Mouse (Mus musculus) hindbrain, embryonic 13.5 days (tissue): Measurements from ENCODE around the gene Gm20388. TPM values are rescaled to one million over a fixed set of nuclear protein-coding genes. Genes with fewer than 3 reads are reported as not detected.

Source experiments
- ATAC-seq: fragments of 200-750 bp; cut with Nextera tagmentation; 2 replicates; pipeline ENCODE4 v1.8.0; 2017; ENCODE audit warnings: moderate TSS enrichment; ENCODE audit not compliant: low FRiP score
- H3K27ac ChIP-seq: fragments of 300-500 bp; sonication (generic); 2 replicates; pipeline ENCODE4 v1.5.1; 2015; ENCODE audit warnings: inconsistent platforms, mild to moderate bottlenecking, moderate library complexity
- H3K27me3 ChIP-seq: fragments of 300-500 bp; sonication (generic); 2 replicates; pipeline ENCODE4 v1.6.1; 2015; ENCODE audit warnings: mild to moderate bottlenecking, inconsistent platforms
- H3K36me3 ChIP-seq: fragments of 300-500 bp; sonication (generic); 2 replicates; pipeline ENCODE4 v1.6.1; 2015; ENCODE audit warnings: mild to moderate bottlenecking, inconsistent platforms
- H3K4me1 ChIP-seq: fragments of 300-500 bp; sonication (generic); replicated peaks from 2 replicates; pipeline ENCODE4 v1.6.1; 2015; ENCODE audit warnings: inconsistent platforms
- H3K4me2 ChIP-seq: fragments of 300-500 bp; sonication (generic); 2 replicates; pipeline ENCODE4 v1.6.1; 2015; ENCODE audit warnings: inconsistent platforms, mild to moderate bottlenecking, moderate library complexity
- H3K4me3 ChIP-seq: fragments of 300-500 bp; sonication (generic); 2 replicates; pipeline ENCODE4 v1.5.1; 2015; ENCODE audit warnings: mild to moderate bottlenecking, inconsistent platforms
- H3K9ac ChIP-seq: fragments of 300-500 bp; sonication (generic); 2 replicates; pipeline ENCODE4 v1.6.1; 2015; ENCODE audit warnings: mild to moderate bottlenecking, inconsistent platforms
- H3K9me3 ChIP-seq: fragments of 300-500 bp; sonication (generic); 2 replicates; pipeline ENCODE4 v1.6.1; 2016; ENCODE audit warnings: inconsistent platforms
- WGBS: fragments of 180-500 bp; shearing (Covaris S2); methylation state at CpG from one replicate; pipeline ENCODE4 v1.1.7; 2015; 5-methylcytosine and 5-hydroxymethylcytosine counted together
- polyA plus RNA-seq: library from polyadenylated mRNA; unstranded; fragments of >200 nt; fragmentation: Nextera tagmentation; extraction: Ambion mirVana; gene quantifications from 2 replicates; pipeline ENCODE4 v1.2.1, GENCODE M21; 2015

Gm20388 gene
- polyA plus RNA-seq, 1 experiment from 2014 or later = 1.9 TPM

DNA sequence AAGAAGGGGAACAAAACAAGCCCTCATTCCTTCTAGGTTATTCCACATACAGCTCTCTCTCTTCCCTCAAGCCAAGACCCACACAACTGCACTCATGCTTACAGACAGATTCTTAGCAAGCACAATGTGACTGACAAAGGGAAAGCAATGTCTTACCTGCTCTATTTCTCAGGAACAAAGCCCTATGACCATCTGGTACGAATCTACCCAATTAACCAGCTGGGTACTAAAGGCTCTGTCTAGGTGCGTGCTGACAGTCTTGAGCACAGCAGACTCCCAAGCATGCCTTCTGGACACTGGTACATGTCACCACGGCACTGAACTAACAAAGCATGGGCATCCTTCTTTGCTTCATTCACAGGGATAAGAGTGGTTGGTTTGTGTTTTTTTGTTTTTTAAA is 3027.5 kb downstream of the Gm20388 start:
- Histone ChIP-seq H3K4me2 (no peak overlapping the region), H3K27ac (peak overlapping the region; percentile 25), H3K4me1 (peaks cover 56% of the 10 kb centered on the region), H3K36me3 (no peaks in the 10 kb centered on the region), H3K27me3 (no peaks in the 10 kb centered on the region), H3K9ac (no peak overlapping the region), H3K9me3 (no peaks in the 10 kb centered on the region), H3K4me3 (no peak overlapping the region)
- WGBS = 59% methylated on average over 3 of the region's 3 CpGs
- ATAC-seq = no peak

GRCm38 (mm10) chr8:122938591-122938990 is 3027.9 kb downstream of the Gm20388 start:
- peak overlapping the region; percentile 25 for H3K27ac ChIP-seq

GRCm38 (mm10) chr8:122942803-122943713 is 3032.4 kb downstream of the Gm20388 start:
- Histone ChIP-seq H3K4me3 (no peak overlapping the region), H3K27me3 (no peaks in the 10 kb centered on the region), H3K36me3 (no peaks in the 10 kb centered on the region), H3K9ac (no peak overlapping the region), H3K4me1 (peaks cover 28% of the 10 kb centered on the region), H3K4me2 (no peak overlapping the region), H3K9me3 (no peaks in the 10 kb centered on the region), H3K27ac (no peak overlapping the region)
- WGBS = 66% methylated on average over 9 of the region's 9 CpGs
- no peak for ATAC-seq

More at GRCm38 (mm10) chr8:122938591-122938990, 3027.9 kb downstream of the Gm20388 start:
- no peaks in the 10 kb centered on the region for H3K36me3 ChIP-seq
- H3K9me3 ChIP-seq = no peaks in the 10 kb centered on the region
- peaks cover 57% of the 10 kb centered on the region for H3K4me1 ChIP-seq
- no peak overlapping the region for H3K4me2 ChIP-seq
- no peak overlapping the region for H3K4me3 ChIP-seq
- no peak for ATAC-seq
- no peaks in the 10 kb centered on the region for H3K27me3 ChIP-seq
- H3K9ac ChIP-seq = no peak overlapping the region
- WGBS = 51% methylated on average over 4 of the region's 4 CpGs

DNA sequence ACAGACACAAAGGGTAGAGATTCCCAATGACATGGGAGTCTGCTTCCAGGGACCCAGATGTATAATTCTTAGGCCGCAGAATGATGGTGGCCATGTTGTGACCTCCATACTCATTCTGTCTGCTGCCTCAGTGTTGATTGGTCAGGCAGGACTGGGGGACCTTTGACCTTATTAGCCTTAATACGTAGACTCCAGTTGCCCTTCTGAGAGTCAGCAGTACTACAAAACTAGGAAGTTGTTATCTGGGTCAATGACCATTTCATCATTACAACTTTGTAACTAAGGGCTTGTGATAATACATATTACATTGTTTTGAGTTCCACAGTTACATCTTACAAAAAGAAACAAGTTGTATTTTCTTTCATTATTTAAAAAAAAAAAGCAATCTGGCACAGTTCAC is 3035.1 kb downstream of the Gm20388 start:
- Histone ChIP-seq H3K4me2 (no peak overlapping the region), H3K4me1 (peaks cover 32% of the 10 kb centered on the region), H3K36me3 (no peaks in the 10 kb centered on the region), H3K9ac (no peak overlapping the region), H3K27me3 (no peaks in the 10 kb centered on the region), H3K27ac (no peak overlapping the region), H3K4me3 (no peak overlapping the region), H3K9me3 (no peaks in the 10 kb centered on the region)
- WGBS = 77% methylated on average over 2 of the region's 2 CpGs
- ATAC-seq = no peak

GRCm38 (mm10) chr8:122949701-122950100 is 3039.1 kb downstream of the Gm20388 start:
- Histone ChIP-seq H3K27me3 (no peaks in the 10 kb centered on the region), H3K4me2 (no peak overlapping the region), H3K4me1 (peaks cover 29% of the 10 kb centered on the region), H3K9me3 (no peaks in the 10 kb centered on the region), H3K9ac (no peak overlapping the region), H3K4me3 (no peak overlapping the region), H3K36me3 (no peaks in the 10 kb centered on the region), H3K27ac (peak overlapping the region; percentile 40; the same call in 1 of the 2 replicates)
- ATAC-seq = no peak
- 86% methylated on average over 5 of the region's 5 CpGs for WGBS

GRCm38 (mm10) chr8:122951456-122951855 is 3040.8 kb downstream of the Gm20388 start:
- Histone ChIP-seq H3K4me1 (peaks cover 34% of the 10 kb centered on the region), H3K27me3 (no peaks in the 10 kb centered on the region), H3K4me3 (no peak overlapping the region), H3K9me3 (no peaks in the 10 kb centered on the region), H3K27ac (no peak overlapping the region), H3K36me3 (no peaks in the 10 kb centered on the region), H3K4me2 (no peak overlapping the region), H3K9ac (no peak overlapping the region)
- ATAC-seq = no peak
- WGBS = 90% methylated on average over 5 of the region's 5 CpGs

- Histone ChIP-seq H3K4me2 (no peak overlapping the region), H3K27me3 (no peaks in the 10 kb centered on the region), H3K9ac (no peak overlapping the region), H3K4me3 (no peak overlapping the region), H3K9me3 (no peaks in the 10 kb centered on the region), H3K27ac (no peak overlapping the region), H3K36me3 (no peaks in the 10 kb centered on the region), H3K4me1 (peaks cover 38% of the 10 kb centered on the region)
- WGBS = 91% methylated on average over 6 of the region's 6 CpGs
- no peak for ATAC-seq
These were observed 3042.4 kb downstream of the Gm20388 start for GRCm38 (mm10) chr8:122953028-122953427.

DNA sequence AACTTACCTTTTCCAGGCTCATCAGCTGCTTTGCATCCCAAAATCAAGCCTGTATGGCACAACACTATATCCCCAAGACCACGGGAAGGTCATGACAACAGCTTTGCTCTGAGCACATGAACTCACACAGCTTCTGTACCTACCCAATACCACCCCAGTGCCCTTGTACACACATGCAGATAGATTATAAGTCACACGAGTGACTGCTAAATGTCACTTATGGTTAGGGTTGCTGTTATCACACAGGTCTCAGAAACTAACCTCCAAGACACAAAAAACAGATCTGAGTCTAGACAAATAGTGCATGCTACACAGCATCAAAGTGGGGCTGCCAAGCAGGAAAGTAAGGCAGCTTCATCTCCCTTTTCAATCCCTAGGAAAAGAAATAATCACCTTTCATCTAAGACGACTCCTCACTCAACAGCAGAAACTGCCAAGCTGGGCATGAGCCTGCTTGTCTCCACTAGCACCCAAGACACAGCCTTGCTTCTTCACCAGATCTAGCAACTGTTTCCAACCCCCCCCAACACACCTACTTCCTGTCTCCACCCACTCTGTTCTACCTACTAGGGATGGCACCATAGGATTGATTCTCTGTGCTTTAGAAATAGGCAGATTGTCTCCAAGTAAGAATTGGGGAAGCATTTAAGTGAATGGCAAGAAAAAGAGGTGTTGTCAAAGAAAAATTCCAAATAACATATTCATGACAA is 3043.6 kb downstream of the Gm20388 start:
- Histone ChIP-seq H3K9ac (no peak overlapping the region), H3K4me2 (no peak overlapping the region), H3K4me1 (peaks cover 34% of the 10 kb centered on the region), H3K4me3 (no peak overlapping the region), H3K27me3 (no peaks in the 10 kb centered on the region), H3K36me3 (no peaks in the 10 kb centered on the region), H3K9me3 (no peaks in the 10 kb centered on the region), H3K27ac (no peak overlapping the region)
- ATAC-seq = no peak
- 86% methylated on average over 3 of the region's 3 CpGs for WGBS

GRCm38 (mm10) chr8:122955195-122955594 is 3044.6 kb downstream of the Gm20388 start:
- Histone ChIP-seq H3K4me3 (no peak overlapping the region), H3K4me1 (peaks cover 24% of the 10 kb centered on the region), H3K4me2 (no peak overlapping the region), H3K9me3 (no peaks in the 10 kb centered on the region), H3K27me3 (no peaks in the 10 kb centered on the region), H3K27ac (no peak overlapping the region), H3K9ac (no peak overlapping the region), H3K36me3 (no peaks in the 10 kb centered on the region)
- no peak for ATAC-seq

- 93% methylated on average over 3 of the region's 3 CpGs for WGBS
- no peak overlapping the region for H3K4me2 ChIP-seq
These were observed 3045.4 kb downstream of the Gm20388 start for GRCm38 (mm10) chr8:122955997-122956396.

GRCm38 (mm10) chr8:122960323-122960722 is 3049.7 kb downstream of the Gm20388 start:
- no peak overlapping the region for H3K9ac ChIP-seq
- H3K4me2 ChIP-seq = no peak overlapping the region
- H3K4me3 ChIP-seq = no peak overlapping the region
- 86% methylated on average over 5 of the region's 5 CpGs for WGBS
- H3K27me3 ChIP-seq = no peaks in the 10 kb centered on the region
- peaks cover 28% of the 10 kb centered on the region for H3K4me1 ChIP-seq
- ATAC-seq = no peak
- H3K9me3 ChIP-seq = no peaks in the 10 kb centered on the region
- H3K27ac ChIP-seq = no peak overlapping the region
- no peaks in the 10 kb centered on the region for H3K36me3 ChIP-seq

More at GRCm38 (mm10) chr8:122955997-122956396, 3045.4 kb downstream of the Gm20388 start:
- Histone ChIP-seq H3K9ac (no peak overlapping the region), H3K4me1 (peaks cover 26% of the 10 kb centered on the region), H3K9me3 (no peaks in the 10 kb centered on the region), H3K4me3 (no peak overlapping the region), H3K36me3 (no peaks in the 10 kb centered on the region), H3K27me3 (no peaks in the 10 kb centered on the region), H3K27ac (0 out of 2 replicates have a peak overlapping the region, but pooled peaks have one; percentile 8)
- ATAC-seq = no peak

GRCm38 (mm10) chr8:122960932-122961331 is 3050.3 kb downstream of the Gm20388 start:
- H3K27me3 ChIP-seq = no peaks in the 10 kb centered on the region
- no peak overlapping the region for H3K4me2 ChIP-seq
- ATAC-seq = no peak
- H3K36me3 ChIP-seq = no peaks in the 10 kb centered on the region
- H3K9me3 ChIP-seq = no peaks in the 10 kb centered on the region
- no peak overlapping the region for H3K27ac ChIP-seq
- H3K4me3 ChIP-seq = no peak overlapping the region
- no peak overlapping the region for H3K9ac ChIP-seq
- H3K4me1 ChIP-seq = peaks cover 24% of the 10 kb centered on the region
- WGBS = 22% methylated on average over 1 of the region's 1 CpGs
